Mouse (Mus musculus): Measurements from ENCODE around the gene Akr1b10. TPM values are rescaled to one million over a fixed set of nuclear protein-coding genes. Genes with fewer than 3 reads are reported as not detected.
"Not testable (repeated sequence)": the region's sequence is repeated elsewhere in the genome, so short reads cannot be mapped to it uniquely, and the experiment has no call there.

Gene Akr1b10
- 44.8 and 61.8 TPM in 2 replicates for polyA plus RNA-seq (2016; fragmentation: Nextera tagmentation; extraction: Ambion mirVana)

- Histone ChIP-seq H3K27ac (peak within 1 kb of the TSS; percentile 89), H3K36me3 (peaks cover 16% of the 10 kb centered on the region), H3K4me3 (peak within 1 kb of the TSS; percentile 70), H3K9me3 (no peaks in the 10 kb centered on the region), H3K4me1 (peaks cover 5% of the 10 kb centered on the region; the same call in 1 of the 2 replicates), H3K27me3 (ENCODE audit: insufficient read depth, poor library complexity, severe bottlenecking) (no peaks in the 10 kb centered on the region)
- DNase-seq (ENCODE audit: low spot score), result peak; percentile 88
- WGBS, result under 1% methylated on average over 17 of the region's 17 CpGs
Observed at GRCm38 (mm10) chr6:34384110-34384661, at the start of gene Akr1b10. Gene Akr1b10, plus strand, starts transcription at chr6:34384218.

GRCm38 (mm10) chr6:34334673-34335072, 49.3 kb upstream of the Akr1b10 start:
- H3K4me3 ChIP-seq, result no peak overlapping the region
- DNase-seq (ENCODE audit: low spot score), result peak; percentile 52
- no peaks in the 10 kb centered on the region for H3K27me3 ChIP-seq (ENCODE audit: insufficient read depth, poor library complexity, severe bottlenecking)
- H3K27ac ChIP-seq, result no peak overlapping the region
- H3K4me1 ChIP-seq, result no peaks in the 10 kb centered on the region
- no peaks in the 10 kb centered on the region for H3K36me3 ChIP-seq
- WGBS, result 90% methylated on average over 5 of the region's 5 CpGs
- no peaks in the 10 kb centered on the region for H3K9me3 ChIP-seq

- DNase-seq (ENCODE audit: low spot score), result no peak
Observed at GRCm38 (mm10) chr6:34337799-34338198, 46.2 kb upstream of the Akr1b10 start.

GRCm38 (mm10) chr6:34341991-34342390, 42.0 kb upstream of the Akr1b10 start:
- Histone ChIP-seq H3K4me1 (peaks cover 25% of the 10 kb centered on the region), H3K27me3 (ENCODE audit: insufficient read depth, poor library complexity, severe bottlenecking) (no peaks in the 10 kb centered on the region), H3K36me3 (no peaks in the 10 kb centered on the region), H3K9me3 (no peaks in the 10 kb centered on the region), H3K27ac (no peak overlapping the region), H3K4me3 (no peak overlapping the region)
- peak; percentile 66 for DNase-seq (ENCODE audit: low spot score)
- WGBS, result 75% methylated on average over 4 of the region's 4 CpGs

More at GRCm38 (mm10) chr6:34337799-34338198, 46.2 kb upstream of the Akr1b10 start:
- WGBS, result 89% methylated on average over 2 of the region's 2 CpGs
- H3K9me3 ChIP-seq, result no peaks in the 10 kb centered on the region
- no peaks in the 10 kb centered on the region for H3K36me3 ChIP-seq
- no peak overlapping the region for H3K27ac ChIP-seq
- no peak overlapping the region for H3K4me3 ChIP-seq
- peaks cover 4% of the 10 kb centered on the region; the same call in 1 of the 2 replicates for H3K4me1 ChIP-seq
- no peaks in the 10 kb centered on the region for H3K27me3 ChIP-seq (ENCODE audit: insufficient read depth, poor library complexity, severe bottlenecking)

GRCm38 (mm10) chr6:34342476-34342875, 41.5 kb upstream of the Akr1b10 start:
- H3K4me1 ChIP-seq, result peaks cover 25% of the 10 kb centered on the region
- H3K9me3 ChIP-seq, result no peaks in the 10 kb centered on the region
- H3K36me3 ChIP-seq, result no peaks in the 10 kb centered on the region
- WGBS, result 81% methylated on average over 2 of the region's 2 CpGs
- H3K27ac ChIP-seq, result no peak overlapping the region
- H3K27me3 ChIP-seq (ENCODE audit: insufficient read depth, poor library complexity, severe bottlenecking), result no peaks in the 10 kb centered on the region
- no peak overlapping the region for H3K4me3 ChIP-seq
- DNase-seq (ENCODE audit: low spot score), result peak; percentile 51

- Histone ChIP-seq H3K9me3 (no peaks in the 10 kb centered on the region), H3K27me3 (ENCODE audit: insufficient read depth, poor library complexity, severe bottlenecking) (no peaks in the 10 kb centered on the region), H3K27ac (no peak overlapping the region), H3K4me1 (peaks cover 25% of the 10 kb centered on the region), H3K36me3 (no peaks in the 10 kb centered on the region), H3K4me3 (no peak overlapping the region)
- 83% methylated on average over 6 of the region's 6 CpGs for WGBS
- peak; percentile 28 for DNase-seq (ENCODE audit: low spot score)
Observed at GRCm38 (mm10) chr6:34343426-34343825, 40.6 kb upstream of the Akr1b10 start.

- DNase-seq (ENCODE audit: low spot score), result peak; percentile 1
- Histone ChIP-seq H3K4me1 (peaks cover 25% of the 10 kb centered on the region), H3K27ac (no peak overlapping the region), H3K4me3 (no peak overlapping the region), H3K9me3 (no peaks in the 10 kb centered on the region), H3K36me3 (no peaks in the 10 kb centered on the region), H3K27me3 (ENCODE audit: insufficient read depth, poor library complexity, severe bottlenecking) (no peaks in the 10 kb centered on the region)
- 51% methylated on average over 10 of the region's 10 CpGs for WGBS
Observed at GRCm38 (mm10) chr6:34344135-34344850, 39.7 kb upstream of the Akr1b10 start.

GRCm38 (mm10) chr6:34344935-34345334, 39.1 kb upstream of the Akr1b10 start:
- peaks cover 25% of the 10 kb centered on the region for H3K4me1 ChIP-seq
- WGBS, result 17% methylated on average over 9 of the region's 9 CpGs
- no peak overlapping the region for H3K27ac ChIP-seq
- no peaks in the 10 kb centered on the region for H3K27me3 ChIP-seq (ENCODE audit: insufficient read depth, poor library complexity, severe bottlenecking)
- H3K36me3 ChIP-seq, result no peaks in the 10 kb centered on the region
- no peaks in the 10 kb centered on the region for H3K9me3 ChIP-seq
- no peak overlapping the region for H3K4me3 ChIP-seq
- DNase-seq (ENCODE audit: low spot score), result no peak

GRCm38 (mm10) chr6:34346096-34346898, 37.7 kb upstream of the Akr1b10 start:
- 43% methylated on average over 14 of the region's 14 CpGs for WGBS
- no peaks in the 10 kb centered on the region for H3K27me3 ChIP-seq (ENCODE audit: insufficient read depth, poor library complexity, severe bottlenecking)
- no peaks in the 10 kb centered on the region for H3K36me3 ChIP-seq
- H3K27ac ChIP-seq, result peak overlapping the region; percentile 30; the same call in 1 of the 2 replicates
- peaks cover 25% of the 10 kb centered on the region for H3K4me1 ChIP-seq
- H3K4me3 ChIP-seq, result peak overlapping the region; percentile 27
- DNase-seq (ENCODE audit: low spot score), result peak; percentile 87
- H3K9me3 ChIP-seq, result no peaks in the 10 kb centered on the region

- H3K4me1 ChIP-seq, result peaks cover 37% of the 10 kb centered on the region
- H3K9me3 ChIP-seq, result no peaks in the 10 kb centered on the region
- H3K27ac ChIP-seq, result no peak overlapping the region
- no peak overlapping the region for H3K4me3 ChIP-seq
- no peaks in the 10 kb centered on the region for H3K36me3 ChIP-seq
- DNase-seq (ENCODE audit: low spot score), result no peak
- 77% methylated on average over 12 of the region's 12 CpGs for WGBS
- no peaks in the 10 kb centered on the region for H3K27me3 ChIP-seq (ENCODE audit: insufficient read depth, poor library complexity, severe bottlenecking)
Observed at GRCm38 (mm10) chr6:34350037-34350699, 33.9 kb upstream of the Akr1b10 start.

GRCm38 (mm10) chr6:34351481-34351880, 32.5 kb upstream of the Akr1b10 start:
- not testable (repeated sequence) for H3K27ac ChIP-seq; H3K9me3 ChIP-seq; H3K27me3 ChIP-seq (ENCODE audit: insufficient read depth, poor library complexity, severe bottlenecking); DNase-seq (ENCODE audit: low spot score); H3K4me3 ChIP-seq; H3K36me3 ChIP-seq
- H3K4me1 ChIP-seq, result peaks cover 35% of the 10 kb centered on the region
- 25% methylated on average over 10 of the region's 10 CpGs for WGBS

GRCm38 (mm10) chr6:34352401-34352800, 31.6 kb upstream of the Akr1b10 start:
- no peak overlapping the region for H3K4me3 ChIP-seq
- peak; percentile 61 for DNase-seq (ENCODE audit: low spot score)
- no peaks in the 10 kb centered on the region for H3K9me3 ChIP-seq
- peaks cover 35% of the 10 kb centered on the region for H3K4me1 ChIP-seq
- H3K27ac ChIP-seq, result no peak overlapping the region
- WGBS, result 88% methylated on average over 3 of the region's 3 CpGs
- no peaks in the 10 kb centered on the region for H3K27me3 ChIP-seq (ENCODE audit: insufficient read depth, poor library complexity, severe bottlenecking)
- no peaks in the 10 kb centered on the region for H3K36me3 ChIP-seq
